ENCODE assay signal across 8 mouse cellular contexts in the genomic region with DNA sequence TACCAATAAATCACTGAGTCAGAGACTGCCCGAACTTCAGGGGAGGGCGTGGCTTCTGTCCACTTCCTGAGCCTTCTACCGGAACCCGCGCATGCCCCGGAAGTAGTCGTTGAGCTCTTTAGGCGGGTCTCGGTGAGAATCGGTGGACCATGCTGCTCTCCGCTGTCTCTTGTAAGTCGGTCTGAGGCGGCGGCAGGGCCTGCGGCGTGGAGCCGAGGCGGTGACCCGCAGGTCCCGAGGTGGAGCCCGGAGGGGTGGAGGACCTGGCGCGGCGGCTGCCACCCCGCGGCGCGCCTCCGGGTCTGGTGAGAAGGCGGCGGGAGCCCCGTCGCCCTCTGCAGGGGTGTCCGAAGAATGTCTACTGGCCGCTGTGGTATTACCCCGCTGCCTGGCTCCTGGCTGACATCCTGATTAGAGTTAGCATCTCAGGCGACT. TPM values are rescaled to one million over a fixed set of nuclear protein-coding genes. Genes with fewer than 3 reads are reported as not detected.
A peak's percentile ranks its signal among the peaks of the same experiment; 100 is the strongest.
DNase-seq lines count a peak whose midpoint lies in the region; ATAC-seq and TF ChIP-seq lines count a peak whose summit lies in the region.

No protein-coding gene starts in this region.

- H3K9ac ChIP-seq in hindbrain, postnatal 0 days (replicated peaks; ENCODE audit: low read length), result peak overlapping the region; percentile 74

- H3K27me3 ChIP-seq in hindbrain, postnatal 0 days (ENCODE audit: insufficient read depth, low read length), result no peaks in the 10 kb centered on the region

- peaks cover 42% of the 10 kb centered on the region for H3K79me2 ChIP-seq in macrophage (ENCODE audit: inconsistent target)

- peak overlapping the region; percentile 97 for H3K27ac ChIP-seq in gastrocnemius, adult 2 months
- peak overlapping the region; percentile 86 for H3K27ac ChIP-seq in hindbrain, postnatal 0 days
- H3K27ac ChIP-seq in left cerebral cortex, adult 2 months, result peak overlapping the region; percentile 83
- peak overlapping the region; percentile 44 for H3K27ac ChIP-seq in macrophage

- peak overlapping the region; percentile 82 for H3K4me3 ChIP-seq in gastrocnemius, adult 2 months
- peak overlapping the region; percentile 78 for H3K4me3 ChIP-seq in hindbrain, postnatal 0 days (ENCODE audit: low read length)
- H3K4me3 ChIP-seq in left cerebral cortex, adult 2 months, result peak overlapping the region; percentile 78
- H3K4me3 ChIP-seq in macrophage (ENCODE audit: inconsistent target), result peak overlapping the region; percentile 40

- peak; percentile 71 for TF ChIP-seq CTCF in gastrocnemius, adult 2 months (IDR thresholded peaks at IDR 0.05)
- TF ChIP-seq CTCF in hindbrain, postnatal 0 days (IDR thresholded peaks at IDR 0.05; ENCODE audit: low read depth), result peak; percentile 46
- TF ChIP-seq CTCF in left cerebral cortex, adult 2 months (IDR thresholded peaks at IDR 0.05), result peak; percentile 58

- H3K9me3 ChIP-seq in hindbrain, postnatal 0 days (ENCODE audit: low read length), result no peaks in the 10 kb centered on the region

- peak overlapping the region; percentile 75 for H3K4me2 ChIP-seq in hindbrain, postnatal 0 days (ENCODE audit: low read depth, low read length)

- intact Hi-C loops in gastrocnemius, adult 2 months (cut with DNase I), result loop anchor here (2.0 to 5.0 kb wide), 2 partner anchors 51 to 523 kb away; a partner anchor contains a TSS
- intact Hi-C loops in left cerebral cortex, adult 2 months (cut with DNase I), result loop anchor here (1.0 kb wide), 1 partner anchor 51 kb away; no protein-coding TSS in a partner anchor

- peaks cover 8% of the 10 kb centered on the region; the same call in 1 of the 2 replicates for H3K36me3 ChIP-seq in hindbrain, postnatal 0 days (ENCODE audit: insufficient read depth, low read length)
- H3K36me3 ChIP-seq in macrophage (ENCODE audit: inconsistent target), result peaks cover 19% of the 10 kb centered on the region

- 1% methylated on average over 37 of the region's 37 CpGs for WGBS in hindbrain, postnatal 0 days
- WGBS in macrophage (ENCODE audit: missing documents), result under 1% methylated on average over 26 of the region's 37 CpGs

- peak; percentile 89 for ATAC-seq in activated CD4-positive, CD25-positive, alpha-beta regulatory T cell, adult 4 months
- ATAC-seq in common myeloid progenitor, adult 5-6 weeks (replicated peaks; ENCODE audit: low read depth, poor library complexity, severe bottlenecking), result peak; percentile 70
- ATAC-seq in hindbrain, postnatal 0 days, result peak; percentile 98

- H3K4me1 ChIP-seq in hindbrain, postnatal 0 days (ENCODE audit: insufficient read depth, low read length), result peaks cover 12% of the 10 kb centered on the region

- peak; percentile 92 for DNase-seq in gastrocnemius, adult 2 months
- DNase-seq in hindbrain, postnatal 0 days (ENCODE audit: low spot score), result peak; percentile 92
- peak; percentile 74 to 76 for DNase-seq in left cerebral cortex, adult 2 months (ENCODE audit: extremely low spot score in 1 of 2, low spot score in 2 of 2)
- DNase-seq in retina, postnatal 7 days (ENCODE audit: low read depth, low spot score), result peak; percentile 79
- DNase-seq in urinary bladder, adult 18-20 months (ENCODE audit: low spot score in 2 of 2), result peak; percentile 79 to 81

RNA-seq across cellular contexts. Expression of a gene that starts 17.1 kb away (rescaled TPM):
- polyA plus RNA-seq in activated CD4-positive, CD25-positive, alpha-beta regulatory T cell, adult 4 months (2017; shearing (Covaris generic)), result 100 to 1,000 TPM; 343 to 421 TPM
- 133 and 158 TPM in 2 replicates for total RNA-seq in common myeloid progenitor, adult 5-6 weeks (2017)
- total RNA-seq in gastrocnemius, adult 2 months (2021), result 100 to 1,000 TPM; 221 to 296 TPM
- 76.8 and 82.5 TPM in 2 replicates for total RNA-seq in hindbrain, postnatal 0 days (2014; rRNA removed)
- 293 and 315 TPM in 2 replicates for polyA plus RNA-seq in hindbrain, postnatal 0 days (2015; fragmentation: Nextera tagmentation; extraction: Ambion mirVana)
- 10 to 100 TPM; 75.2 to 86.7 TPM for total RNA-seq in left cerebral cortex, adult 2 months (2021)
- 10 to 100 TPM in 25 of 26 experiments, 1 to 10 TPM in 1; 10.0 to 81.9 (median 34.8) TPM for total RNA-seq in macrophage (2018; cell fraction: chromatin; rRNA removed)
- 100 to 1,000 TPM in 24 of 26 experiments, 10 to 100 TPM in 2; 95.5 to 185 (median 126) TPM for total RNA-seq in macrophage (2018; cell fraction: cytosol; rRNA removed)
- total RNA-seq in macrophage (2018; cell fraction: nucleus; rRNA removed), result 100 to 1,000 TPM in 2 of 26 experiments, 10 to 100 TPM in 24; 24.9 to 103 (median 51.3) TPM
- polyA plus RNA-seq in macrophage (2018), result 82.1 to 184 TPM (median 121 TPM) in 3 replicates

Comparison
In these comparisons a context has a peak if more than half of its experiments do, and no peak if none do; other contexts are left out.
1. Peak in every context shown above with its lines: DNase-seq, ATAC-seq, H3K4me3 ChIP-seq and H3K27ac ChIP-seq.
2. H3K27ac ChIP-seq: peak in every context shown above with its lines; median percentile 97 in gastrocnemius, adult 2 months; 86 in hindbrain, postnatal 0 days; 83 in left cerebral cortex, adult 2 months; 44 in macrophage.